Mouse (Mus musculus) limb, embryonic 11.5 days (tissue): ENCODE measurements around the gene Aco2. TPM values are rescaled to one million over a fixed set of nuclear protein-coding genes. Genes with fewer than 3 reads are reported as not detected.
"Not testable (repeated sequence)": the region's sequence is repeated elsewhere in the genome, so short reads cannot be mapped to it uniquely, and the experiment has no call there.

Source experiments
- ATAC-seq: fragments of 200-750 bp; cut with Nextera tagmentation; 2 replicates; pipeline ENCODE4 v1.8.0; 2017; ENCODE audit warnings: low read depth; ENCODE audit not compliant: insufficient number of reproducible peaks, low FRiP score, low TSS enrichment
- DNase-seq: peaks from one replicate; pipeline ENCODE4 v3.0.0-alpha.2; 2015; ENCODE audit warnings: low spot score
- H3K27ac ChIP-seq: fragments of 300-500 bp; sonication (generic); replicated peaks from 2 replicates; pipeline ENCODE4 v1.5.1; 2014; ENCODE audit warnings: low read depth, mild to moderate bottlenecking, low read length
- H3K27me3 ChIP-seq: fragments of 300-500 bp; sonication (generic); 2 replicates; pipeline ENCODE4 v1.6.1; 2014; ENCODE audit warnings: mild to moderate bottlenecking, low read length, mixed read lengths; ENCODE audit not compliant: control insufficient read depth, insufficient read depth
- H3K36me3 ChIP-seq: fragments of 300-500 bp; sonication (generic); 2 replicates; pipeline ENCODE4 v1.6.1; 2014; ENCODE audit warnings: mild to moderate bottlenecking, low read length, moderate library complexity, mixed read lengths; ENCODE audit not compliant: control insufficient read depth, insufficient read depth
- H3K4me1 ChIP-seq: fragments of 300-500 bp; sonication (generic); 2 replicates; pipeline ENCODE4 v1.6.1; 2014; ENCODE audit warnings: low read length, mixed read lengths; ENCODE audit not compliant: control insufficient read depth, insufficient read depth
- H3K4me2 ChIP-seq: fragments of 300-500 bp; sonication (generic); 2 replicates; pipeline ENCODE4 v1.6.1; 2014; ENCODE audit warnings: low read depth, mild to moderate bottlenecking, moderate library complexity; ENCODE audit not compliant: severe bottlenecking
- H3K4me3 ChIP-seq: fragments of 300-500 bp; sonication (generic); 2 replicates; pipeline ENCODE4 v1.5.1; 2014; ENCODE audit warnings: low read depth, low read length
- H3K9ac ChIP-seq: fragments of 300-500 bp; sonication (generic); 2 replicates; pipeline ENCODE4 v1.6.1; 2014; ENCODE audit warnings: mild to moderate bottlenecking, low read length
- H3K9me3 ChIP-seq: fragments of 300-500 bp; sonication (generic); 2 replicates; pipeline ENCODE4 v1.6.1; 2016; ENCODE audit warnings: low read length; ENCODE audit not compliant: control insufficient read depth
- WGBS: fragments of 180-500 bp; shearing (Covaris S2); extraction: QIAGEN DNeasy Blood & Tissue Kit; methylation state at CpG from one replicate; pipeline ENCODE4 v1.1.7; 2014; 5-methylcytosine and 5-hydroxymethylcytosine counted together
- polyA plus RNA-seq: library from polyadenylated mRNA; unstranded; fragments of >200 nt; fragmentation: Nextera tagmentation; extraction: Ambion mirVana; gene quantifications from 2 replicates; pipeline ENCODE4 v1.2.1, GENCODE M21; 2014

The Aco2 gene
- polyA plus RNA-seq, 1 experiment from 2014 or later: 162 TPM

GRCm38 (mm10) chr15:81897607-81898285 lies 25.6 kb downstream of the Aco2 start:
- H3K9me3 ChIP-seq: no peaks in the 10 kb centered on the region
- H3K4me2 ChIP-seq: no peak overlapping the region
- no peaks in the 10 kb centered on the region for H3K27me3 ChIP-seq
- ATAC-seq (no peak), DNase-seq (no peak)
- no peak overlapping the region for H3K27ac ChIP-seq
- H3K36me3 ChIP-seq: peaks cover 17% of the 10 kb centered on the region
- WGBS: 87% methylated on average over 5 of the region's 5 CpGs
- H3K4me3 ChIP-seq: no peak overlapping the region
- no peak overlapping the region for H3K9ac ChIP-seq
- no peaks in the 10 kb centered on the region for H3K4me1 ChIP-seq

GRCm38 (mm10) chr15:81898751-81899150 lies 26.6 kb downstream of the Aco2 start:
- peaks cover 19% of the 10 kb centered on the region for H3K36me3 ChIP-seq
- no peaks in the 10 kb centered on the region for H3K9me3 ChIP-seq
- no peaks in the 10 kb centered on the region for H3K27me3 ChIP-seq
- no peaks in the 10 kb centered on the region for H3K4me1 ChIP-seq
- H3K27ac ChIP-seq: no peak overlapping the region
- no peak overlapping the region for H3K4me3 ChIP-seq
- WGBS: 93% methylated on average over 2 of the region's 2 CpGs
- DNase-seq: no peak
- no peak overlapping the region for H3K9ac ChIP-seq
- no peak for ATAC-seq
- H3K4me2 ChIP-seq: no peak overlapping the region

GRCm38 (mm10) chr15:81904939-81905338 lies 32.8 kb downstream of the Aco2 start:
- Histone ChIP-seq H3K36me3 (peaks cover 28% of the 10 kb centered on the region), H3K9ac (no peak overlapping the region), H3K4me3 (no peak overlapping the region), H3K4me2 (no peak overlapping the region), H3K9me3 (no peaks in the 10 kb centered on the region), H3K4me1 (no peaks in the 10 kb centered on the region), H3K27ac (no peak overlapping the region), H3K27me3 (no peaks in the 10 kb centered on the region)
- DNase-seq (peak; percentile 86), ATAC-seq (no peak)
- 46% methylated on average over 2 of the region's 2 CpGs for WGBS

DNA sequence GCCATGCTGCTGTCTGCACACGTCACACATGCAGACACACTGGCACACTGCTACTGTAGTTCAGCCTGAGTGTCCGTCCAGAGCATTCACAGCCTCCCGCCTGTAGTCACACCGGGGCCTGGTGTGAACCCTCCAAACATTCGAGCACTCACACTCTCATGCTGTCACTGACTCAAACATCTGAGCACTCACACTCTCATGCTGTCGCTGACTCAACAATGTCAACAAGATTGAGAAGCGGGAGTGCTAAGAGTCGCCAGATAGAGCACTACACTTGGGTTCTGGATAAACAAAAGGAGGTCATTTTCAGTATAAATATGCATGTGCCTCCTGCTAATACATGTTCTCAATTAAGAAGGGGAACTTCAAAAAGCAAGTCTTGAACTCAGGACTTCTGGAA lies 35.8 kb downstream of the Aco2 start:
- no peak overlapping the region for H3K27ac ChIP-seq
- ATAC-seq: no peak
- no peaks in the 10 kb centered on the region for H3K27me3 ChIP-seq
- whole genome bisulfite sequencing: 94% methylated on average over 8 of the region's 8 CpGs
- no peak overlapping the region for H3K4me3 ChIP-seq
- no peak for DNase-seq
- no peak overlapping the region for H3K9ac ChIP-seq
- H3K9me3 ChIP-seq: no peaks in the 10 kb centered on the region
- no peak overlapping the region for H3K4me2 ChIP-seq
- peaks cover 31% of the 10 kb centered on the region for H3K36me3 ChIP-seq
- H3K4me1 ChIP-seq: no peaks in the 10 kb centered on the region

DNA sequence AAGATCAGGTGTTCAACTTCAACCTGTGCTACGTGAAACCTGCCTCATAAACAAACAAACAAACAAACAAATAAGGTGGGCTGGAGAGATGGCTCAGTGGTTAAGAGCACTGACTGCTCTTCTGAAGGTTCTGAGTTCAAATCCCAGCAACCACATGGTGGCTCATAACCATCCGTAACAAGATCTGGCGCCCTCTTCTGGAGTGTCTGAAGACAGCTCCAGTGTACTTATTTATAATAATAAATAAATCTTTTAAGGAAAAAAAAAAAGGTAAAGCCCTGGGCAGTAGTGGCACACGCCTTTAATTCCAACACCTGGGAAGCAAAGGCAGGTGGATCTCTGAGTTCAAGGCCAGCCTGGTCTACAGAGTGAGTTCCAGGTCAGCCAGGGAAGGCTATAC lies 36.7 kb downstream of the Aco2 start:
- not testable (repeated sequence) for H3K9ac ChIP-seq, DNase-seq, H3K9me3 ChIP-seq, ATAC-seq, H3K4me3 ChIP-seq, H3K4me2 ChIP-seq, H3K27me3 ChIP-seq, H3K4me1 ChIP-seq, H3K27ac ChIP-seq
- H3K36me3 ChIP-seq: peaks cover 34% of the 10 kb centered on the region
- WGBS: 89% methylated on average over 4 of the region's 4 CpGs

DNA sequence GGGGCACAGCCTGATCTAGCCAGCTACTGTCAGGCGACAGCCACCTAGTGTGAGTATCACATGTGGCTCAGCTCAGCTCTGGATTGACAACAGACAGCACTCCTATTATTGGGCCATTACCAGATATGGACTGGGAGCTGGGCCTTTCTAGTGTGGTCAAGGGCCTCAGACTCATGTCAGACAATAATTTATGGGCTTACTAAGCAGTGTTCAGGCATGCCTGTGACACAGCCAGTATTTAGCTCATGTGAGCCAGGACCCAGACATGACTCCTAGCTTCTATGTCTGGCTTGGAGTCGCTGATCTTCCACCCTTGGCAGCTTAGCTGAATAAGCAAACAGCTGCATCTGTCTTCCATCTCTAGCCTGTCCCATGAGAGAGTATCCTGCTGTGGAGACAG lies 40.4 kb downstream of the Aco2 start:
- Histone ChIP-seq H3K4me3 (no peak overlapping the region), H3K9ac (no peak overlapping the region), H3K4me2 (no peak overlapping the region), H3K9me3 (no peaks in the 10 kb centered on the region), H3K27ac (no peak overlapping the region), H3K27me3 (no peaks in the 10 kb centered on the region), H3K36me3 (peaks cover 42% of the 10 kb centered on the region), H3K4me1 (no peaks in the 10 kb centered on the region)
- 85% methylated on average over 2 of the region's 2 CpGs for WGBS
- DNase-seq (no peak), ATAC-seq (no peak)

GRCm38 (mm10) chr15:81914668-81915067 lies 42.6 kb downstream of the Aco2 start:
- Histone ChIP-seq H3K27me3 (no peaks in the 10 kb centered on the region), H3K27ac (no peak overlapping the region), H3K9ac (no peak overlapping the region), H3K9me3 (no peaks in the 10 kb centered on the region), H3K36me3 (peaks cover 36% of the 10 kb centered on the region), H3K4me2 (no peak overlapping the region), H3K4me1 (no peaks in the 10 kb centered on the region), H3K4me3 (no peak overlapping the region)
- DNase-seq (no peak), ATAC-seq (no peak)
- WGBS: 87% methylated on average over 5 of the region's 5 CpGs

DNA sequence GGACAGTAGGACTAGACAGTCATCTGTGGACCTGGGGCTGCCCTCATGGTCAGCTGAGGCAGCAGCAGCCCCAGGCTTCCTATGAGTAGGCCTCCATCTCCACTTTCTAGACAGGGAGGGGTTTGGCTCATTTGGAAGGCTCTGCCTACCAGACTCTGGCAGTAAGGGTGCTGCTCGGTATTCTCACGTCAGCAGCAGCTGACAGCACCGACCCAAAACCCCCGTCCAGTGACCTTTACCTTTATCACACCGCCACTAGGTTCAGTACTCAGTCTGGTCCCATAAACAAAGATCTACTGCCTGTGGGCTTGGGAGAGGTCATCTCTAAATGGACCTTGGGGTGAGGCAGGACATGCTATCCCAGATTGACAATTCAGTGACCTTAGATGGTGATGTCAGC lies 43.6 kb downstream of the Aco2 start:
- 81% methylated on average over 5 of the region's 5 CpGs for WGBS
- H3K27ac ChIP-seq: no peak overlapping the region
- H3K9ac ChIP-seq: no peak overlapping the region

GRCm38 (mm10) chr15:81917201-81917600 lies 45.1 kb downstream of the Aco2 start:
- no peak for DNase-seq

More for the DNA sequence above, 43.6 kb downstream of the Aco2 start:
- H3K4me2 ChIP-seq: no peak overlapping the region
- ATAC-seq (no peak), DNase-seq (no peak)
- no peaks in the 10 kb centered on the region for H3K4me1 ChIP-seq
- peaks cover 29% of the 10 kb centered on the region; the same call in 1 of the 2 replicates for H3K36me3 ChIP-seq
- no peaks in the 10 kb centered on the region for H3K9me3 ChIP-seq
- H3K27me3 ChIP-seq: no peaks in the 10 kb centered on the region
- H3K4me3 ChIP-seq: no peak overlapping the region

More at GRCm38 (mm10) chr15:81917201-81917600, 45.1 kb downstream of the Aco2 start:
- Histone ChIP-seq H3K36me3 (peaks cover 20% of the 10 kb centered on the region; the same call in 1 of the 2 replicates), H3K4me1 (no peaks in the 10 kb centered on the region), H3K27me3 (no peaks in the 10 kb centered on the region), H3K27ac (no peak overlapping the region), H3K9ac (no peak overlapping the region), H3K9me3 (no peaks in the 10 kb centered on the region), H3K4me2 (no peak overlapping the region), H3K4me3 (no peak overlapping the region)
- no peak for ATAC-seq
- 90% methylated on average over 12 of the region's 12 CpGs for WGBS
